Mouse (Mus musculus) CD4-positive, CD25-positive, alpha-beta regulatory T cell (primary cell): Measurements from ENCODE around the gene Sfmbt2. TPM values are rescaled to one million over a fixed set of nuclear protein-coding genes. Genes with fewer than 3 reads are reported as not detected.

Experiments
- polyA plus RNA-seq: library from polyadenylated mRNA; unstranded; fragments of 100-300 nt; shearing (Covaris generic); gene quantifications from one replicate; pipeline ENCODE4 v1.2.1, GENCODE M21; 2017

The Sfmbt2 gene
- 6.4 TPM for polyA plus RNA-seq

GRCm38 (mm10) chr2:10370176-10370575, at the start of gene Sfmbt2:
Sfmbt2 (plus strand) TSS chr2:10370510.

Other genes starting within 250 kb of the Sfmbt2 start
- not detected for gene Itih2, start 239.1 kb upstream of the Sfmbt2 start, polyA plus RNA-seq
- 22.3 TPM for gene Itih5, start 216.9 kb upstream of the Sfmbt2 start, polyA plus RNA-seq